Mouse (Mus musculus) liver, postnatal 0 days (tissue): ENCODE measurements around the gene Igfn1.

ENCODE experiments used
- CTCF ChIP-seq: sonication (generic); IDR thresholded peaks from 2 replicates; pipeline ENCODE4 v1.5.1; 2016; ENCODE audit warnings: antibody characterized with exemption, low read depth
- EP300 ChIP-seq: IDR thresholded peaks from 2 replicates; pipeline ENCODE4 v1.6.1; 2016; ENCODE audit warnings: antibody characterized with exemption, low read depth, mild to moderate bottlenecking

DNA sequence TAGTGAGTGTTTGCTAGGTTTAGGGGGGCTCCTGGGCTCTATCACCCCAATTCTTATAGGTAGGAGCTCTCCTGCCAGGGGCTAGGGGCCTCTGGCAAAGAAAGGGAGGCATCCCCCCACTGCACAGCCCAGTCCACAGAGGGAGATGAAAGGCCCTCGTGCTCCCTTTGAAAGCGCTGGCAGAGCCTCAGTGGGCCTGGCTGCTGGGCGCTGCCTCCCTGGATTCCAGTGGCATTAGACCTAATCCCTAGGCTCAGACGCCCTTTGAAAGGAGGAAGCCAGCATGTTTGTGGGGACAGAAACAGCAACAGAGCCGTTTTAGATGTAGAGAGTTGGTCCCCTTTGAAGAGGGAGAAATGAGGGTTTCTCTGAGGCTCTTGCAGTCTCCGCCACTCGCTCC is 24.1 kb upstream of the Igfn1 start:
- TF ChIP-seq CTCF = no peak
- TF ChIP-seq EP300 = no peak
